Mouse (Mus musculus) thymus, postnatal 0 days (tissue): ENCODE results near the gene Hcfc1r1. TPM values are rescaled to one million over a fixed set of nuclear protein-coding genes. Genes with fewer than 3 reads are reported as not detected.

Experiments
- DNase-seq: peaks from one replicate; pipeline ENCODE4 v3.0.0-alpha.2; 2015; ENCODE audit warnings: low spot score
- polyA plus RNA-seq: library from polyadenylated mRNA; unstranded; fragments of >200 nt; fragmentation: Nextera tagmentation; extraction: Ambion mirVana; gene quantifications from 2 replicates; pipeline ENCODE4 v1.2.1, GENCODE M21; 2015

The Hcfc1r1 gene
- polyA plus RNA-seq, 1 experiment from 2014 or later: 62.0 TPM

DNA sequence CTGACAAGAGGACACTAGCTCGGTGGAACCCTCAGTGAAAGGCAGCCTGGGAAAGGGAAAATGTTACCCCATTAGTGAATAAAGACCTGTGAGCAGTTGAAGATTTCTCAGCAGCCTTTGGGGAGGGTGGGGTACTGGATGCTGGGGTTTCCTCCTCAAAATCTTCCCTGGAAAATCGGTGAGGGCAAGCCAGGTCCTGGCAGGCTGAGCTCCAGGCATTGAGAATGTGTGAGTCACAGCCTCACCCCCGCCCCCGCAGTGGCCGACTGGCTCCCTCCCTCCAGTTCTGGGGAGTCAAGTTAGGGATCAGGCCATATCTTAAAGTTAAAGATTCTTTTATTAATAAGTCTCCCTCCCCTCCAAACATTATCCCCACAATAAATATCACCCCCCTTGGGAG is 1.7 kb downstream of the Hcfc1r1 start:
- DNase-seq: no peak

DNA sequence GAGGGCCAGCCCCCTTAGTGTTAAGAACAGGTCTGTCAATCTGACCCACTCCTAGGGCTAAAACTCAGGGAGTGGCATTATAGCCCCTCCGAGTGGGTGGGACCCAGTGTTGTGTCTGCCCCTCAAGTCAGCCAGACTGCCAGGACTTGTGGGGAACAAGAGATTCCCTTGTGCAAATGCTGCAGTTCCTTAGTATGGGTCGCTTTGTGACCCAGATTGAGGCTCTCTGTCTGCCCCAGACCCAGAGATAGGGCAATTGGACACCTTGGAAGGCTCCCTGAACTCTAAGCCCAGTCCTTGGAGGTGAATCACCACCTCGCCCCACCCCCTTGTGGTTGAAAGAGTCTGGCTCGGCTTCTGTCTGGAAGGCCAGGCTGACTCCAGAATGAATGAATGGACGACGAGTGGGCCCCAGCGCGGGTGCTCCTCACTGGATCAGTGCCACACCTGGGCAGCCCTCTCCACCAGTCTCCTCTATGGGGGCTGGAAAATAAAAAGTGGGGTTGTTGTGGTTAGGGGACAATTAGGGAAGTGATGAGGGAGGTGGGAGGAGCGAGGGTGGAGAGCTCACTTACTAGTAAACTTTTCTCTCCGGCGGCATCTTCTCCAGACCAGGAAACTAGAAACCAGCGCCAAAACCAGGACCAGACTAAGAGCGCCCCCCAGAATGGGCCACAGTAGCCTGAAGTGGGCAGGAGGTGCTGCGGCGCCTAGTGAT is 2.3 kb downstream of the Hcfc1r1 start:
- DNase-seq: no peak

DNA sequence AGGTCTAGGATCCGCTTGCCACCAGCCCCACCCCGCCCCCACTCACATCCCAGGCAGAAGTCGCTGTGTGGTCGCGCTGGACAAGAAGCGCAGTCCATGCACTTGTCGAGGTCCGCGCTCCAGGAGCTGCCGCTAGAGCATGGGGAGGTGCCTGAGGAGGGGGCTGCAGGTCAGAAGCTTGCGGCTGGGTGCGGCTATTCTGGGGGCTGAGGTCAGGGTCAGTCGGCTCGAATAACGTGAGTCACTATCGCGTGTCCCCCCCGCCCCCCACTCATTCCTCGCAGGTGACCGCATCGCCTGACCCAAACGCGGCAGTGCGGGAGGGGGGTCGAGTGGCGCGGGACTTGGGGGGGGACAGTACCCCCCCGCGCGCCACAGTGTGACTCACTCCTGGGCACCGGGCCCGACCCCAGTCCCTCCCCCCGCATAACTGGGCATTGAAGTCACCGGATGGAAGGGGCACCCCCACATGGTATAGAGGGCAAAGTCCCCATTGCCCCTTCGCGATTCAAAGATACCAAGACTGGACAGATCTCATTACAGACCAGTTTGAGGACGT is 3.2 kb downstream of the Hcfc1r1 start:
- DNase-seq: peak; percentile 23

DNA sequence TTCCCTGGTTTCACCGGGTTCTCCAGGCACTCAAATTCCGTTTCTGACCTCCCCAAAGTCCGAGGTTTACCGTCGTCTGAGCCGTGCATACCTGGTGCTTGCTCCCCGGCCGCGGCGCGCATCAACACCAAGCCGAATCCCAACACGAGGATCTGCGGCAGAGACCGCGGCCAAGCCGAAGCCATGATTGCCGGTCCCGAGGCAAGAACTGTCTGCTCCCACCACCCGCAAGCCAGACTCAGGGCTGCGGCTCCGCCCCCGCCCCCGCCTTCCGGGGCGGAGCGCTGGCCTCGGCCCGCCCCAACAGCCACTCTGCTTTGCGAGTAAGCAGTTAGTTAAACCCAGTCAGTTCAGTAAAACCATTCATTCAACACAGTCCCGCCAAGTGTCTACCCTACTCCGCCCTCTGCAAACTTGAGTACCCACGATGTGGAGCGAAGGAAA is 3.9 kb downstream of the Hcfc1r1 start, which contains the start of gene Tnfrsf12a:
Gene Tnfrsf12a (minus strand): TSS at position 233 of the 444 bp plus-strand sequence.
- DNase-seq: peak; percentile 91

DNA sequence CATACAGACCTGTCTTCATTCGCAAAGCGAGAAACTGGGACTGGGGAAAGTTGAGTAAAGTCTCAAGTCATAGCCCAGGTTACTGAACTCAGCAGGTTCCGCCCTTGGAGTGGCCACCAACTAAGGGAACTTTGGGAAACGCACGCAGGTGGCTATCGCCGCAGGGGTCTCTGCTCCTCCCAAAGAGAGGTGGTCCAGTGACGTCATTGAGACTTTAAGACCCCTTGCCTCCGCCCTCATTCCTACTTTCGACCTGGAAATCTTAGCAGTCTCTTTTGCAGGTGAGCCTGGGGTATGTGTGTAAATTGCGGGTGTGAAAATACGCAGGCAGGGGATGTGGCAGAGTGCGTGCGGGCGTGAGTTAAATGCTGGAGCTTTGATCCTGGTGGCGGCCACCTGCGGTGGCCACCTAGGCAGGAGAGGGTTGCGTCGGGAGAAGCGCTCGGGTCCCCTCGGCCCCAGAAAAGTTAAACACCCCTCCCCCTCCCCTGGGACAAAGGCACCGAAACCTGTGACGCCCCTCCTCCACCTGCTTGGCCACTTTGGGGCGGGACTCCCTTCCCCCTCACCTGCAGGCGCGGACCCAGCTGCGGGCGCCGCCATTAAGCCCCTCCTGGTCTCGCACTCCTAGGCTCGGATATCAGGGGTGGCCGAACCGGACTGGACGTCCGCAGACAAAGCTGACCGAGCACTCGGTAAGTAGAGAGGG is 5.9 kb downstream of the Hcfc1r1 start, which contains the start of gene Cldn6:
Gene Cldn6 (plus strand): TSS at position 123 of the 709 bp plus-strand sequence.
- DNase-seq: no peak

DNA sequence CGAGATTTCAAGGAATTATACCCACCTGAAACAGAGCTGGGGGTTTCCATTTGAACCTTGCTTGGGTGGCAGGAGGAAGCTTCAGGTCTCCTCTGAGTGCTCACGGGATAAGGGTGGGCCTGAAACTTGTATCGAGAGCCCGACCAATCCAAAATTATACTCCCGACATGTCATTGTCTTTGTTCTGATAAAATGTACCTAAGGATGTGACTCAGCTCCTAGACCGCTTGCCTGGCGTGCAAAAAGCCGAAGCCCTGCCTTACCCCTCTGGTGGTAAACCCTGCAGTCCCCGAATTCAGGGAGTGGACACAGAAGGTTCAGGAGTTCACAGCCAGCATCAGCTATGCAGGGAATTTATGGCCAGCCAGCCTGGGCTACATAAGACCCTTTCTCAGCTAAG is 6.9 kb downstream of the Hcfc1r1 start:
- no peak for DNase-seq

DNA sequence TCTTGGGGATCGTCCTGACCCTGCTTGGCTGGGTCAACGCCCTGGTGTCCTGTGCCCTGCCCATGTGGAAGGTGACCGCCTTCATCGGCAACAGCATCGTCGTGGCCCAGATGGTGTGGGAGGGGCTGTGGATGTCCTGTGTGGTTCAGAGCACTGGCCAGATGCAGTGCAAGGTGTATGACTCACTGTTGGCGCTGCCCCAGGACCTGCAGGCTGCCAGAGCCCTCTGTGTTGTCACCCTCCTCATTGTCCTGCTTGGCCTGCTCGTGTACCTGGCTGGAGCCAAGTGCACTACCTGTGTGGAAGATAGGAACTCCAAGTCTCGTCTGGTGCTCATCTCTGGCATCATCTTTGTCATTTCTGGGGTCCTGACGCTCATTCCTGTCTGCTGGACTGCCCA is 7.7 kb downstream of the Hcfc1r1 start:
- DNase-seq: no peak

DNA sequence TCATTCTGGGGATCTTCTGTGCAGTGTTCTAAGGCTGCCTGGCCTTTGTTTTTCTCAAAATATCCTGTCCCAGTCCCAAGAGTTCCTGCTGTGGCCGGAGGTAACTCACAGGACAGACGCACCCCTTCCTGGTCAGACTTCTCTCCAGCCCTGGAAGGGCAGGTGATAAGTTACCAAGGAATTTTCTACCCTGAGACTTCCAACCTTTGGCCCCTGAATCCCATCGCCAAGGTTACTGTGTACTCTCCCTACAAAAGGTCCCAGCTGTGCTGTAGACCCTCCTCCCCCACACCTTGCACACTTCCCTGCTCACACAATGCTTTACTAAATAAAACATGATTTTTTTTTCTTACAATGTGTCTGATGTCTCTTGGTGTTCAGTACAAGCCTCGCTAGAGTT is 8.7 kb downstream of the Hcfc1r1 start:
- no peak for DNase-seq

DNA sequence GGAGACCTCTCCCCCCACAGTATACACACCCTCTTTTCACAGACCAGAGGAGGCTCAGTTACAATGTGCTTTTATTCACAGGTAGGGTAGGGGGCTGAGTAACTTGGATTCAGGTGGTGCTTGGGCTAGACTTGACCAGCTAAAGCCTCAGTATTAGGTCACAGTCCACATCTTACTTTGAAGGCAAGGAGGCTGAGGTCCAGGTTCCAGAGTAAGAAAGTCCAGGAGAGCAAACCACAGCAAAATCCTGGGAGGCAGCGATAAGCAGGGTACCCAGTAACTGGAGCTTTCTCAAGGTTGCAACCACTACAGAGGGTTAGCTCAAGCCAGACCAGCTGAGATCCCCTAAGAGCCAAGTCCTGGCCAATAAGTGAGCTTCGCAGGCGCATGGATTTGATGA is 9.1 kb downstream of the Hcfc1r1 start:
- DNase-seq: no peak

DNA sequence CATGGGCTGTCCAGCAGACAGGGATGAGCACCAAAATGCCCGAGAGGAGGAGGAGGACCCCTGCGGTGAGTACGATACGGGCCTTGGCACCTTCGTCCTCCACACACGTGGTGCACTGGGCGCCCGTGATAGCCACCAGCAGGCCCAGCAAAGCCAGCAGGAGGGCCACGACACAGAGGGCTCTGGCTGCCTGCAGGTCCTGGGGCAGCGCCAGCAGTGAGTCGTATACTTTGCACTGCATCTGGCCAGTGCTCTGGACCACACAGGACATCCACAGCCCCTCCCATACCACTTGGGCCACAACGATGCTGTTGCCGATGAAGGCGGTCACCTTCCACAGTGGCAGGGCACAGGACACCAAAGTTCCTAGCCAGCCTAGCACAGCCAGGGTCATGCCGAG is 9.8 kb downstream of the Hcfc1r1 start:
- DNase-seq: no peak

DNA sequence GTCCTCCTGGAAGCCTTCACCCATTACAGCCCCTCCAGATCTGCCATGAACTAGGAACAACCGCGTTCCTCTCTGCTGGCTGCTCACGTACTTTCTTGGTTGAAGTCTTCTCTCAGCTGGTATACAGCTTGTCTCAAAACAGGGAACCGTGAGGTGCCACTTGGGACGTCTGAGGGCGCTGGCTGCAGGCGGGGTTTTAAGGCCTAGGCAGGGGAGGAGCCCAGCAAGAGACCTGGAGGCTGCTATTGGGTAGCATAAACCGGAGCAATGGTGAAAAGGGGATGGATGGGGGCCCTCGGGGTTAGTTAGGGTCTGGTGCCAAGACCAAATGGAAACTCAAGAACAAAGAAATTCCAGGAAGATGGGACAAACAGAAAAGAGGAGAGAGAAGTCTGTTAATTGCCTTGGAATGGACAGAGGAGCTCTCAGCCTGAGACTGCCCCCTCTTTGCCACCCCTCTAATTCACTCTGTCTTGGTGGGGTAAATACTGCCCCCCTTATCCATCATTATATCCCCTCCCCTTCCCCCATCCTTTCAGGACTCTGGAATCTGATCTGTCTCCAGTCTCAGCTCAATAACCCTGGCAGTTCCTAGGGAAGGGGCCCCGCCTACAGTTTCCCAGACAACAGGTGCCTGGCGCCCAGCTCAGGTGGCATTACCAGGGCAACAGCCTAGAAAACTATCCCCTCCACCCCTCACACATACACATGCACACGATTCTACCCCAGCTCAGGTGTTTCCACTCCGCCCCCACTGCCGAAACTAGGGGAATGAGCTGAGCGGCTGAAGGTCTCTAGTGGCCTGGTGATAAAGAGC is 10.7 kb downstream of the Hcfc1r1 start, which contains the start of gene Cldn9:
Gene Cldn9 (minus strand): TSS at position 171 of the 817 bp plus-strand sequence.
- no peak for DNase-seq

DNA sequence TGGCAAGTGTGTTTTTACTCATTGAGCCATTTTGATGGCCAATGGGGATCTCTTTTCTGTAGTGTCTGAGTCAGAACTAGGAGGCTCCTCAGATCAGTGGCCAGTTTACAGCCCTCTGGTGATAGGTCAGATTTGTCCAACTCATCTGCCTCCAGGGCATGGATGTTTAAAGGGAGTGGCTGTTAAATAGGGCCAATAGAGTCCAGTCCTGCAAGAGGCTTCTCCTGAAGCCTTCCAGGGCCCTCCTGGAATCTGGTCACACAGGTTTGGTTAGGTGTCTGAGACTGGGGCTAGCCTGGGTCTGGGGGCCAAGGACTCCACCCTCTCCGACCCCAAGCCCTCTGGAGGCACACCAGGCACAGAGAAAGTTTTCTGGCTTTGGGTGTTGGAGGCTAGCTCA is 21.1 kb downstream of the Hcfc1r1 start:
- no peak for DNase-seq

DNA sequence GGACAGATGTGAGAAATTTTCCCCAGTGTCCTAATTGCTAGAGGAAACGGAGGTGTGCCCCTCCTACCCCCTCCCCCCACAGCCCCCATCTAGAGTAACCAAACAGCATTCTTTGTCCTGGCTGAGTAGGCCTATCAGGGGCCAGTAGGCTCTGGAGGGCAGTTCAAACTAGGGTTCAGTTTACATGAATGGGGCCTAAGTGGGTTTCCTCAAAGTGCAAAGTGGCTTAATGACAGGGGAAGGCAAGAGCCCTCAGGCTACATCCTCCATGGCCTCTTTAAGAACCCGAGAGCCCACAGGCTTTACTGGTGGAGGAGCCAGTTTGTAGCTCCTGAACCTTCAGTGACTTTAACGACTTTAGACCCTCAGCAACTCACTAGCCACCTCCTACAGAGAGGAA is 22.4 kb downstream of the Hcfc1r1 start:
- DNase-seq: no peak

DNA sequence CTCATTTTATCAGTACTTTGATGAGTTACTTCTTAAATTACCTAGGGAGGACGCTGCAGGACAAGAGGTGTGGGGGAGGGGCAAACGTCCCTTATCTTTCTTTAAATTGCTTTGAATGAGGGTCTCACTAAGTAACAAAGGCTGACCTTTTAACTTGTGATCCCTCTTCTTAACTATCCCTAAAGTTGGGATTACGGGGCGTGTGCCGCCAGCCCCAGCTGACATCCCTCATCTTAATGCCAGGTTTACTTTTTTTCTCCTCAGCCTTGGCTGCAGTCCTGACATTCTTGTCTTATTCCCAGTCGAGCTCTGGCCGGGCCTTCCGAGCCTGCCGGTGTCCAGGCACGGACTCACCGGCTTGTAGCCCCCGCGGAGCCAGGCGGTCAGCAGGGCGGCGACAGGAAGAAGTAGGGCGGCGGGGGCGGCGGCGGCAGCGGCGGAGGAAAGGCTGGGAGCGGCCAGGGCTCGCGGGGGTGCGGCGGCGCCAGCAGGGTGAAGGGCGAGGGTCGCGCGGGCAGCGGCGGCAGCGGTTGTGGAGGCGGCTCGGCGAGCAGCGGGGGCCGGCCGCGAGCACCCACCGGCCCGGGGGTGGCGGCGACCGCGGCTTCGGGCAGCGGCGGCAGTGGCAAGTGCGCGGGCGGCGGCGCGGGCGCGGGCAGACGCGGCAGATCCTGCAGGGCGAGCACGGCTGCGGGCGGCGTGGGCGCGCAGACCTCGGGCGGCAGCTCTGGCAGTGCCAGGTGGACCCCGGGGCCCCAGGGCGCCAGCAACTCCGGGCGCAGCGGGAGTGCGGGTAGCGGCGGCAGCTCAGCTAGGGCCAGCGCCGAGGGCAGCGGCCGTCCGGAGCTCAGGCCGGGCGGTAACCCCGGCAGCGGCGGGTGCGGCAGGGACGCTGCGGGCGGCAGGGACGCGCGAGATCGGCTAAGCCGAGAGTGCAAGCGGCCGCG is 26.0 kb downstream of the Hcfc1r1 start:
- DNase-seq: no peak

DNA sequence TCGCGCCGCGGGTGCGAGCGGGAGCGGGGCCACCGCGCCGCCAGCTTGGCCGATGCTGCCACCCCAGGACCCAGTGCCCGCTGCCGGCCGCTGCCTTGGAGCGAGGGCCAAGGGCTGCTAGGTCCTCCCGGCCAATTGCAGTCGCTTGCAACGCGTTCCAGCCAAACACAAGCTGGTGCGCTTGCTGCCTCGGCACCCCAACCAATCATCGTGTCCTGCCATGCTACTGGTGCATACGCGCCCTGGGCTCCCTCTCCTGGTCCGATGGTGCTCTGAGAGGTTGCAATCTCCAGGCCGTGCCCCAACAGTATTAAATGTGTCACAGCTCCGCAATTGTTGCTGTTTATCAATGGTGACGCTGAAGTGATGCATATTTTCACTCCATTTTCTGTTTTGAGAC is 26.7 kb downstream of the Hcfc1r1 start:
- DNase-seq: peak; percentile 71

DNA sequence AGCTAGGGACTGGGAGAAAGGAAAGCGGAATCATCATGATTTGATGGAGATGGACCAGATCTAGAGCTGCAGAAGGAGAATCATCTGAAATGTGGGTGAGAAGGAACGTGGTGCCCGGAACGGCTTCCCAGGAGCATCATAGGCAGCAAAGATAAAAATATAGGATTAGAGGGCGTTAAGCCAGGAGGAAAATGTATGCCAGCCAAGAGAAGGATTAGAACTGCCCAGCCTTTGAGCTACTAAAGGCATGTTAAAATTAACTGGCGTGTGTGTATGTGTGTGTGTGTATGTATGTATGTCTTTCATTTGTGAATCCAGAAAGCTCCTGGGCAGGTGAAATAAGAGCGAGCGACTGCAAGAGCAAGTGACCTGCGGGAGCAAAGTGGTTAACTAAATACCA is 29.9 kb downstream of the Hcfc1r1 start:
- DNase-seq: no peak

DNA sequence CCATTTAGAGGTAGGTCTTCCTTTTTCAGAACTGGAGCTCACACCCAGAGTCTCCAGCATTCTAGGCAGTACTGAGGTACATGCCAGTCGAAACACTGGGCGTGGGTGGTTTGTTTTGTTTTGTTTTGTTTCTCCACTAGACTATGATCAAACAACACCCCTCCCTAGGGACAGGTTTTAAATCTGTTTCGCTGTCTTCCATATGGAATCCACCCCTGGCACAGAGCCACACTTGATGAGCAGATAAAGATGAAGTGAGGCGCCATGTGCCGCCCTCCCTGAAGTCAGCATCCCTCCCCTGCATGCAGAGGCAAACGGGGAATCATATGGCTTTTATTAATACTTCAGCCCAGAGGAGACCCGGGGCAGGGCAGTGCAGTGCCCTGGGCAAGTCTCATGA is 31.3 kb downstream of the Hcfc1r1 start:
- DNase-seq: no peak

DNA sequence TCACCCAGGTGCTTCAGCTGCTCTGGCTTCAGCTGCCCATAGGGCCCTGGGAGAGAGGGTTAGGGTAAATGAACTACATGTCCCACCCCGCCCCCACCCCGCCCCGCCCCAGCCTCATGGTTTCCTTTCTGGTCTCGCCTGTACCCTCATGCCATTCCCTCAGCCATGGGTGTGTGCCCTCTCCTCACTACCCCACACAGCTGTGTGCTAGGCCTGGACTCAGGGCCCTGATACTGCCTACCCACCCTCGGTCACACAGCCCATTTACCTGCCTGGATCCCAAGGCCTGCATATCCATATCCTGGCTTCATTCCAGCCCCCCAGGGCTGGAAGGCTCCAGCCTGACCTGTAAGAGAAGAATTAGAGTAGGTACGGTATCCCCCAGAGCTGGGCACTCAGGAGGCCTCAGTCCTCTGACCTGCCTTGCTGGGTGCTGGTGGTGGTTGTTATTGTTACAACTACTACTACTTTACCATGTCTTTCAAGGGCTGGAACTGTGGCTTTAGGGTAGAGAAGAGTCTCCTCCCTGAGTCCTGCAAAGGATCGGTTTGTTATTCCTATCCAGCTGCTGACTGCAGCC is 32.2 kb downstream of the Hcfc1r1 start:
- no peak for DNase-seq

DNA sequence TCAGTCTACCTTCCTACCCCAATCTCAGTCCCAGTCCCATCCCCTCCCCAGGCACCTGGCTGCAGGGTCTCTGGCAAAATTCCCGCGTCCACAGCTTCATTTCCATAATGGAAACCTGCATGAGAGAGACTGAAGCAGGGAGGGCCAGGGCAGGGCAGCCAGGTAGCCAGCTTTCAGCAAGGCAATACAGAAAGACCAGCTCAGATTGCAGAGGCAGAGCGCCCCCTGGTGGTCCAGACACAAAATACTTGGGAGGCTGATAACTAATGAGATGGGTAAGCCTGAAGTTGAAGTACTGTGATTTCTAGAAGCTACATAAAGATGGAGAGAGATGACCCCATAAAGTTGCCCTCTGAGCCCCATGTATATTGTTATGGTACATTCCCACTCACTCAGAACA is 32.8 kb downstream of the Hcfc1r1 start:
- peak; percentile 69 for DNase-seq

DNA sequence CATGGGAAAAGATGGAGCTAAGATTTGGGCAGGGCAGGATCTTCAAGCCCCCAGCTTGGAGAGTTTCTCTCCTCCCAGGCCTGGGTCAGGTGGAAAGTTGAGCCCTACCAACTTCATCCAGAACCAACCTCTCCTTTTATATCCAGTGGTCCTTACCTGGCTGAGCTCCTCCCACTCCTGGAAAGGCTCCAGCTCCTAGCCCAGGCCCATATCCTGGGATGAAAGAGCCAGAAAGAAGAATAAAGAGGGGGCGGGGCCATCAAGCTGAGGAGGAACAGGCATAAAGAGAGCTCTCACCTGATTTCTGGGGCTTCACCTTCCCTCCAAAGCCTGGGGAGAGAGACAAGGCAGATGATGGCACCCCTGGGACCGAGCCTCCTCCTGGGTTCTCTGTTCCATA is 43.6 kb downstream of the Hcfc1r1 start:
- DNase-seq: no peak
